Mouse (Mus musculus) forebrain, embryonic 16.5 days (tissue): ENCODE data around the gene Xylt2. TPM values are rescaled to one million over a fixed set of nuclear protein-coding genes. Genes with fewer than 3 reads are reported as not detected.
"Not testable (repeated sequence)": the region's sequence is repeated elsewhere in the genome, so short reads cannot be mapped to it uniquely, and the experiment has no call there.

Source experiments
- ATAC-seq: fragments of 200-750 bp; cut with Nextera tagmentation; 2 replicates; pipeline ENCODE4 v1.8.0; 2017; ENCODE audit warnings: mild to moderate bottlenecking, moderate library complexity
- H3K27ac ChIP-seq: fragments of 300-500 bp; sonication (generic); 2 replicates; pipeline ENCODE4 v1.5.1; 2014; ENCODE audit warnings: low read length, control low read depth
- H3K27me3 ChIP-seq: fragments of 300-500 bp; sonication (generic); replicated peaks from 2 replicates; pipeline ENCODE4 v1.6.1; 2014; ENCODE audit warnings: low read length; ENCODE audit not compliant: control insufficient read depth, insufficient read depth
- H3K36me3 ChIP-seq: fragments of 300-500 bp; sonication (generic); 2 replicates; pipeline ENCODE4 v1.6.1; 2014; ENCODE audit not compliant: control insufficient read depth, insufficient read depth
- H3K4me1 ChIP-seq: fragments of 300-500 bp; sonication (generic); replicated peaks from 2 replicates; pipeline ENCODE4 v1.6.1; 2014; ENCODE audit warnings: low read length; ENCODE audit not compliant: control insufficient read depth, insufficient read depth
- H3K4me2 ChIP-seq: fragments of 300-500 bp; sonication (generic); 2 replicates; pipeline ENCODE4 v1.6.1; 2014; ENCODE audit warnings: mild to moderate bottlenecking, low read length, control low read depth
- H3K4me3 ChIP-seq: fragments of 300-500 bp; sonication (generic); replicated peaks from 2 replicates; pipeline ENCODE4 v1.5.1; 2014; ENCODE audit warnings: mild to moderate bottlenecking, low read length, control low read depth
- H3K9ac ChIP-seq: fragments of 300-500 bp; sonication (generic); replicated peaks from 2 replicates; pipeline ENCODE4 v1.6.1; 2014; ENCODE audit warnings: low read depth, low read length, control low read depth
- H3K9me3 ChIP-seq: fragments of 300-500 bp; sonication (generic); 2 replicates; pipeline ENCODE4 v1.6.1; 2016; ENCODE audit warnings: low read length; ENCODE audit not compliant: control insufficient read depth
- WGBS: fragments of 180-500 bp; shearing (Covaris S2); extraction: QIAGEN DNeasy Blood & Tissue Kit; methylation state at CpG from one replicate; pipeline ENCODE4 v1.1.7; 2014; 5-methylcytosine and 5-hydroxymethylcytosine counted together
- polyA plus RNA-seq: library from polyadenylated mRNA; unstranded; fragments of >200 nt; fragmentation: Nextera tagmentation; extraction: Ambion mirVana; gene quantifications from 2 replicates; pipeline ENCODE4 v1.2.1, GENCODE M21; 2015

The Xylt2 gene
- polyA plus RNA-seq, 1 experiment from 2014 or later: 8.1 TPM

DNA sequence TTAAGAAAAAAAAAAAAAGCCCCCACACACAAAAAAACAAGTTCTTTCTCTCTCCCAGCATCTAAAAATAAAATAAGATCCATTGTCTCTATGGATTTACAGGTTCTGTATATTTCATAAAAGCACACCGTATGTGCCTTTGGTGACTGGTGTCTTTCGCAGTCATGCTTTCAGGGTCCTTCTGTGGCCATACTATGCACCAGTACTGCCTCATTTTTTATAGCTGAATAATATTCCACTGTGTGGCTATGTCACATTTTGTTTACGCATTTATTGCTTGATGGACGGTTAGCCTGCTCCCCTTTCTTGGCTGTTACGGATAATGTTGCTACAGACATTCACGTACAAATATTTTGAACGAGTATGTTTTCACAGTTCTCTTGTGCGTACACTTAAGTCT, 24.3 kb downstream of the Xylt2 start:
- WGBS: 51% methylated on average over 8 of the region's 8 CpGs
- ATAC-seq: no peak
- Histone ChIP-seq H3K27me3 (no peaks in the 10 kb centered on the region), H3K4me3 (peak overlapping the region; percentile 69), H3K36me3 (no peaks in the 10 kb centered on the region), H3K9ac (no peak overlapping the region), H3K4me1 (peaks cover 15% of the 10 kb centered on the region), H3K9me3 (no peaks in the 10 kb centered on the region), H3K4me2 (peak overlapping the region; percentile 85), H3K27ac (no peak overlapping the region)

DNA sequence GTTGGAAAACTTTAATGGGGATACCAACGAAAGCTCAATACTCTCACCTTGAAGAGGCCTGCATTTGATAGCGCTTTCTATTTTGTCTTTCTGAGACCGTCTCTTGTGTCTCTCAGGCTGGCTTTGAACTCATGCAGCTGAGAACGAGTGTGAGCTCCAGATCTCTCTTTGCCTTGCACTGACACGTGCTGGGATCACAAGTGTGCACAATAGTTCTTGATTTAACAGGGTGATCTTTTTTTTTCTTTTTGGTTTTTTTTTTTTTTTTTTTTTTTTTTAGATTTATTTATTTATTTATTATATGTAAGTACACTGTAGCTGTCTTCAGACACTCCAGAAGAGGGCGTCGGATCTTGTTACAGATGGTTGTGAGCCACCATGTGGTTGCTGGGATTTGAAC, 26.1 kb downstream of the Xylt2 start:
- H3K4me2 ChIP-seq, H3K36me3 ChIP-seq, H3K27me3 ChIP-seq, H3K27ac ChIP-seq, H3K4me3 ChIP-seq, H3K9me3 ChIP-seq, ATAC-seq, H3K9ac ChIP-seq: not testable (repeated sequence)
- 93% methylated on average over 5 of the region's 7 CpGs for WGBS
- peaks cover 15% of the 10 kb centered on the region for H3K4me1 ChIP-seq

DNA sequence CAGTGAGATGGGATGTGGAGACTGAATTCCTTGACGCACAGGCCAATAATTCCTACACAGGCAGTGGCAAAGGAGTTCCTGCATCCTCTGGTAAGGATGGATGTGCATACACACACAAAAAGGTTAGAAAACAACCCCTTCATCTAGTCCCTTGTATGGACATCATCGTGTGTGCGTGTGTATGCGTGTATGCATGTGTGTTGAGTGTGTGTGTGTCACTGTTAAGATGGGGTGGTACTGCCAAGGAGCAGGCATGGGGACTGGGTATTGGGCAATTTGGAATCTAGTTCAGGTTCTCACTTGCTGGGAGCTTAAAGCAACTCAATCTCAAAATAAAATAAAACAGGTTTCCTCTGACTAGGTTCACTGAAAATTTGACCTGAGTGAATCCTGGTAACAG, 30.9 kb downstream of the Xylt2 start:
- no peak overlapping the region for H3K27ac ChIP-seq
- ATAC-seq: no peak
- no peak overlapping the region for H3K4me2 ChIP-seq
- H3K9me3 ChIP-seq: no peaks in the 10 kb centered on the region
- peaks cover 35% of the 10 kb centered on the region for H3K36me3 ChIP-seq
- 96% methylated on average over 4 of the region's 4 CpGs for WGBS
- H3K4me3 ChIP-seq: no peak overlapping the region
- no peaks in the 10 kb centered on the region for H3K27me3 ChIP-seq
- H3K4me1 ChIP-seq: no peaks in the 10 kb centered on the region
- no peak overlapping the region for H3K9ac ChIP-seq

DNA sequence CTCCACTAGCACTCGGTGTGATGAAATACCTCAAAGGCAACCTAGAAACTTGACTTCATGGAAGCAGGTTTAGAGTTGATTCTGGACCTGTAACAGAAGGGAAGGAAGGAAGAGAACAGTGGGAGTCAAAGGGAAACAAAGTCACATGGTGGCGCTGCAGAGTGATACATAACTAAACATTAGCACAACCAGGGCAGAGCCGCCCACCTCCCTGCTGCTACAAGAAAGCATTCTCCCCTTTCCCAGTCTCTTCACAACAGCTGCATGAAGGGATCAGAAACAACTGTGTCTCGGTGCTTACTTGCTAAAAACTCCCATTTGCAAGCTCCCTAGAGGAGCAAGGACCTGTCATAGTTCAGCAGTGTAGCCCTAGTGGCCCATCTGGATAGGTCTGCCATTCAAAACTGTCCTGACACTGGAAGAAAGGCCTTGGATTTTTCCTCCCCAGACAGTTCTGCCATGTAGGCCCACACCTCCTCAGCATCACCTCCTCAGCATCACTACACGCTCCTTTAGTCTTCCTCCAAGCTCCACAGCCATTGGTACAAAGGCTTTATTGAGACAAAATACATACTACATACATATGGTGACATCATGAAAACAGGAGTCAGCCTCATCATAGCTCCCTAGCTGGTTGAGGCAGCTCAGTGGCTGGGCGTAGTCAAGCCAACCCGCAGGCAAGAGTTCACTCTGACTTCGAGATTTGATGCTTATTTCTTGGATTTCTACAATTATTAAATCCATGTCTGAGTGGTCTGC, 32.7 kb downstream of the Xylt2 start:
- H3K27ac ChIP-seq: no peak overlapping the region
- no peaks in the 10 kb centered on the region for H3K4me1 ChIP-seq
- no peak overlapping the region for H3K9ac ChIP-seq
- no peaks in the 10 kb centered on the region for H3K9me3 ChIP-seq
- peaks cover 48% of the 10 kb centered on the region for H3K36me3 ChIP-seq
- no peak overlapping the region for H3K4me2 ChIP-seq
- no peak for ATAC-seq
- 86% methylated on average over 8 of the region's 8 CpGs for WGBS
- no peaks in the 10 kb centered on the region for H3K27me3 ChIP-seq
- no peak overlapping the region for H3K4me3 ChIP-seq

- 89% methylated on average over 5 of the region's 5 CpGs for WGBS
- no peak overlapping the region for H3K4me3 ChIP-seq
- no peak overlapping the region for H3K4me2 ChIP-seq
- peaks cover 12% of the 10 kb centered on the region for H3K4me1 ChIP-seq
- ATAC-seq: no peak
- no peaks in the 10 kb centered on the region for H3K27me3 ChIP-seq
- H3K27ac ChIP-seq: no peak overlapping the region
- peaks cover 55% of the 10 kb centered on the region for H3K36me3 ChIP-seq
- H3K9ac ChIP-seq: no peak overlapping the region
- no peaks in the 10 kb centered on the region for H3K9me3 ChIP-seq
These were observed 42.9 kb downstream of the Xylt2 start for GRCm38 (mm10) chr11:94634431-94634830.

- H3K4me2 ChIP-seq: no peak overlapping the region
- no peak overlapping the region for H3K27ac ChIP-seq
- ATAC-seq: no peak
- 79% methylated on average over 8 of the region's 8 CpGs for WGBS
- H3K36me3 ChIP-seq: peaks cover 43% of the 10 kb centered on the region
- H3K4me1 ChIP-seq: peaks cover 12% of the 10 kb centered on the region
- no peaks in the 10 kb centered on the region for H3K9me3 ChIP-seq
- H3K27me3 ChIP-seq: no peaks in the 10 kb centered on the region
- H3K4me3 ChIP-seq: no peak overlapping the region
- no peak overlapping the region for H3K9ac ChIP-seq
These were observed 44.3 kb downstream of the Xylt2 start for GRCm38 (mm10) chr11:94632988-94633387.

DNA sequence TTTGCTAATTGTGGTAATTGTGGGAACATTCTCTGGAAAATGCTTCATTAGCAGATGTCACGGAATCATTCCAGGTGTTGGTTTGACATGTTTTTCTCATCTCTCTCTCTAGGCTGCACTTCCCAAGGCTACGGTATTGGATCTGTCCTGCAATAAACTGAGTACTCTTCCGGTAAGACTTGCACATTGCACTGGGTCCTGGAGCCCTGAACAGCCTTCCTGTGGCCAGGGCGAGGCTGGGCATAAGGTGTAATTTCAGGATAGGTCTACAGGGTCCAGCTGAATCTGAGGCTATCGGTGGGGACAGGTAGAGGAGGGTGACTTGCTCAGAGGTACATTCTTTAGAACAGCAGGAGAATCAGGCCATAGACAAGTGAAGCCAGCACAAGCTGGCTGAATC, 45.3 kb downstream of the Xylt2 start:
- 90% methylated on average over 5 of the region's 5 CpGs for WGBS

DNA sequence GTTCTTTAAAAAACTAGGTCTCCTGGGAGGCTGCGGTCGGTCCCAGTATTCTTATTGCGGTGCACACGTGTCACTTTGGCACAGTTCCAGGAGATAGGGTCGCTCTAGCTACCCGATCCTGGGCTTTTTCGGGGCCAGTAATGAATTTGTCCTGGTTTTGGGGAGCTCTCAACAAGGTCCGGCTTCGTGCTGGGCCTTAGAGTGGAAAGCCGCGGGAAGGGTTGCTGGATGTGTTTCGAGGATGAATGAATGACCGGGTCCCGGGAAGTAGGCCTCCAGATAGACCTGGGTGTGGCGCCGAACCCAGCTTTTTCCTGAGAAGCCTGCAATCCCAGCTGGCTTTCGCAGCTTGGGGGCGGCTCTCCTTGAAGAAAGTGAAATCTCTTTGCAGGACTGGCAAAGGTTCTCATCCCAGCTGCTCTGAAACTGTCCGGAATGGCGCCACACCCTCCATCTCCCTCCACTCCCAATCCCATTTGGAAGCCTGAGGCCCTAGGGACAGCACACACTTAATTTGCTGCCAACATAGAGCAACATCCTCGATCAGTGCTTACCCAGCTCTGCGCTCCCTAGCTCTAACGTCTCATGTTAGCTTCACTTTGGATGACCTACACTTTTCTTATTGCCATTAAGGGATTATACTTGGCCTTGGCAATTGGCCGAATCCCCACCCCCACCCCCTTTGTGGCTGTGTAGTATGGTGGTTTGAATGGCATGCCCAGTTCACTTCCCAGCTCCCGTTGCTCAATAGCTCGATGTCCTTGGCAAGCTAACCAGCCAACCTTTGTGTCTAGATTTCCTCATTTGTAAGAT, 46.9 kb downstream of the Xylt2 start:
- Histone ChIP-seq H3K27me3 (no peaks in the 10 kb centered on the region), H3K9me3 (no peaks in the 10 kb centered on the region), H3K27ac (0 out of 2 replicates have a peak overlapping the region, but pooled peaks have one; percentile 60), H3K4me2 (peak overlapping the region; percentile 75), H3K4me1 (peaks cover 12% of the 10 kb centered on the region), H3K4me3 (peak overlapping the region; percentile 100), H3K9ac (peak overlapping the region; percentile 87), H3K36me3 (peaks cover 25% of the 10 kb centered on the region)
- ATAC-seq: peak; percentile 27; the same call in 1 of the 2 replicates
- 7% methylated on average over 26 of the region's 26 CpGs for WGBS

More for the DNA sequence above, 45.3 kb downstream of the Xylt2 start:
- Histone ChIP-seq H3K27me3 (no peaks in the 10 kb centered on the region), H3K36me3 (peaks cover 37% of the 10 kb centered on the region), H3K9ac (no peak overlapping the region), H3K4me3 (no peak overlapping the region), H3K4me1 (peaks cover 12% of the 10 kb centered on the region), H3K9me3 (no peaks in the 10 kb centered on the region), H3K4me2 (no peak overlapping the region), H3K27ac (no peak overlapping the region)
- ATAC-seq: no peak

DNA sequence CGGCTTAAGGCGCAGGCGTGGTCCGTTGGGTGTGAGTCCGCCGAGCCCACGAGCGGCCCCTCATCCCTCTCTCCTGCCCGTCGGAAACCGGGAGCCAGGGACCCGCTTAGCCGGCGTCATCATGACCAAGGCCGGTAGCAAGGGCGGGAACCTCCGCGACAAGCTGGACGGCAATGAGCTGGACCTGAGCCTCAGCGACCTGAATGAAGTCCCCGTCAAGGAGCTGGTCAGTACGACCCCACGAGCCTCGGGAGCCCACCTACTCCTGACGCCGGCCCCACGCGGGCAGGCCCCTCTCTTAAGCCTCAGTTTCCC, 47.5 kb downstream of the Xylt2 start:
- peak overlapping the region; percentile 60; the same call in 1 of the 2 replicates for H3K27ac ChIP-seq
- peak overlapping the region; percentile 75 for H3K4me2 ChIP-seq
- H3K36me3 ChIP-seq: peaks cover 21% of the 10 kb centered on the region
- H3K27me3 ChIP-seq: no peaks in the 10 kb centered on the region
- peak overlapping the region; percentile 100 for H3K4me3 ChIP-seq
- WGBS: 0% methylated on average over 27 of the region's 28 CpGs
- H3K4me1 ChIP-seq: peaks cover 12% of the 10 kb centered on the region
- H3K9ac ChIP-seq: peak overlapping the region; percentile 87
- no peaks in the 10 kb centered on the region for H3K9me3 ChIP-seq
- peak; percentile 62 for ATAC-seq
